Mouse (Mus musculus) brain, embryonic 14.5 days (tissue): Measurements from ENCODE around the gene Gas7.

Source experiments
- CTCF ChIP-seq: fragments of 200-500 bp; IDR thresholded peaks from 2 replicates; pipeline ENCODE4 v1.5.1; 2012; ENCODE audit warnings: inconsistent platforms, mild to moderate bottlenecking, moderate library complexity, borderline replicate concordance; ENCODE audit not compliant: insufficient read depth, insufficient read length; ENCODE audit errors: extremely low read depth
- POLR2A ChIP-seq: fragments of 200-500 bp; IDR thresholded peaks from 2 replicates; pipeline ENCODE4 v1.6.1; 2012; ENCODE audit warnings: mild to moderate bottlenecking, inconsistent platforms, borderline replicate concordance; ENCODE audit not compliant: poor library complexity, insufficient read depth, insufficient read length, severe bottlenecking; ENCODE audit errors: extremely low read depth

GRCm38 (mm10) chr11:67581549-67581948 lies 126.3 kb downstream of the Gas7 start:
- no peak for TF ChIP-seq POLR2A
- no peak for TF ChIP-seq CTCF
